Mouse (Mus musculus) ES-E14 (cell line): ENCODE measurements around the gene Spns2. TPM values are rescaled to one million over a fixed set of nuclear protein-coding genes. Genes with fewer than 3 reads are reported as not detected.

ENCODE experiments used
- DNase-seq: peaks from one replicate; pipeline ENCODE4 v3.0.0-alpha.2; 2013; ENCODE audit warnings: low read depth, low spot score
- H3K27ac ChIP-seq: 2 replicates; pipeline ENCODE4 v1.5.1; 2012; ENCODE audit warnings: low read depth, mild to moderate bottlenecking, low read length, moderate library complexity, mixed read lengths; ENCODE audit not compliant: poor library complexity, insufficient read depth, severe bottlenecking
- H3K36me3 ChIP-seq: 2 replicates; pipeline ENCODE4 v1.6.1; 2012; ENCODE audit warnings: mild to moderate bottlenecking, low read length, moderate library complexity, mixed read lengths; ENCODE audit not compliant: control insufficient read depth, poor library complexity, insufficient read depth, severe bottlenecking
- H3K4me1 ChIP-seq, 2 experiments: fragments of 150-350 bp in 1 of 2; sonication (generic) in 1 of 2; 2 replicates each; pipeline ENCODE4 v1.6.1; 2012; ENCODE audit warnings: low read length in 2 of 2, mild to moderate bottlenecking in 1 of 2, mixed read lengths in 1 of 2; ENCODE audit not compliant: control insufficient read depth in 2 of 2, insufficient read depth in 2 of 2, poor library complexity in 1 of 2
- H3K4me3 ChIP-seq, 2 experiments: fragments of 150-350 bp in 1 of 2; sonication (generic) in 1 of 2; 2 replicates each; pipeline ENCODE4 v1.5.1; 2012; ENCODE audit warnings: low read length in 2 of 2, low read depth in 1 of 2, mild to moderate bottlenecking in 1 of 2, mixed read lengths in 1 of 2; ENCODE audit not compliant: insufficient read depth in 1 of 2, poor library complexity in 1 of 2, severe bottlenecking in 1 of 2
- H3K9ac ChIP-seq: 2 replicates; pipeline ENCODE4 v1.6.1; 2012; ENCODE audit warnings: low read depth, mild to moderate bottlenecking, low read length, mixed read lengths; ENCODE audit not compliant: poor library complexity, insufficient read depth, severe bottlenecking
- H3K9me3 ChIP-seq: fragments of 150-350 bp; sonication (generic); 2 replicates; pipeline ENCODE4 v1.6.1; 2012; ENCODE audit warnings: low read depth, mild to moderate bottlenecking, low read length; ENCODE audit not compliant: control insufficient read depth, insufficient read depth
- CHD2 ChIP-seq: IDR thresholded peaks from 2 replicates; pipeline ENCODE4 v1.6.1; 2014; ENCODE audit warnings: mild to moderate bottlenecking, low read depth, low read length, inconsistent platforms
- HCFC1 ChIP-seq: IDR thresholded peaks from 2 replicates; pipeline ENCODE4 v1.6.1; 2012; ENCODE audit warnings: low read length, inconsistent platforms, borderline replicate concordance; ENCODE audit not compliant: insufficient read depth
- MAFK ChIP-seq: IDR thresholded peaks from 2 replicates; pipeline ENCODE4 v1.6.1; 2014; ENCODE audit warnings: mild to moderate bottlenecking, low read depth, low read length, inconsistent platforms; ENCODE audit not compliant: insufficient read depth
- ZC3H11A ChIP-seq: IDR thresholded peaks from 2 replicates; pipeline ENCODE4 v1.6.1; 2012; ENCODE audit warnings: low read depth, mild to moderate bottlenecking, inconsistent platforms, low read length, borderline replicate concordance
- ZNF384 ChIP-seq: IDR thresholded peaks from 2 replicates; pipeline ENCODE4 v1.6.1; 2012; ENCODE audit warnings: low read depth, low read length, inconsistent platforms
- in situ Hi-C, 2 experiments: fragments of 600-800 bp; cut with MboI; formaldehyde crosslinking; loops; one replicate each; pipeline ENCODE4 v1.15.1; 2025; ENCODE audit warnings: low sequenced_read_pairs in 2 of 2, inconsistent platforms in 1 of 2; ENCODE audit not compliant: unreplicated experiment in 2 of 2
- total RNA-seq: library from RNA; depleted of rRNA; stranded (reverse); fragments of 300-350 nt; gene quantifications from 2 replicates; pipeline ENCODE4 v1.2.3, GENCODE M21; 2012

The Spns2 gene
- total RNA-seq, 1 experiment = 2.4 TPM

- no peak for DNase-seq
- Histone ChIP-seq H3K4me3 (no peak overlapping the region), H3K4me1 (peaks cover 3% of the 10 kb centered on the region in 2 experiments; a peak in 2 of 4 replicates), H3K9me3 (no peaks in the 10 kb centered on the region), H3K36me3 (no peaks in the 10 kb centered on the region), H3K27ac (no peak overlapping the region), H3K9ac (no peak overlapping the region)
- in situ Hi-C loops = no loop called here
- TF ChIP-seq ZNF384 (no peak), MAFK (no peak), ZC3H11A (no peak), HCFC1 (no peak), CHD2 (no peak)
These were observed 43.2 kb upstream of the Spns2 start for GRCm38 (mm10) chr11:72532890-72533289.

- no peaks in the 10 kb centered on the region for H3K36me3 ChIP-seq
- DNase-seq = no peak
- no peaks in the 10 kb centered on the region for H3K9me3 ChIP-seq
- no peak overlapping the region for H3K9ac ChIP-seq
- in situ Hi-C loops = no loop called here
- no peak overlapping the region for H3K4me3 ChIP-seq
- TF ChIP-seq ZNF384 = no peak
- TF ChIP-seq HCFC1 = no peak
- no peak for TF ChIP-seq MAFK
- TF ChIP-seq CHD2 = no peak
- TF ChIP-seq ZC3H11A = no peak
- no peak overlapping the region for H3K27ac ChIP-seq
- peaks cover 0 to 2% of the 10 kb centered on the region in 2 experiments; a peak in 1 of 4 replicates for H3K4me1 ChIP-seq
These were observed 41.9 kb upstream of the Spns2 start for GRCm38 (mm10) chr11:72531632-72532031.

- no peaks in the 10 kb centered on the region for H3K36me3 ChIP-seq
- H3K4me1 ChIP-seq = no peaks in the 10 kb centered on the region
- H3K27ac ChIP-seq = no peak overlapping the region
- DNase-seq = no peak
- H3K9me3 ChIP-seq = no peaks in the 10 kb centered on the region
- TF ChIP-seq ZNF384 (no peak), ZC3H11A (no peak), MAFK (no peak), HCFC1 (no peak), CHD2 (no peak)
- in situ Hi-C loops = no loop called here
- no peak overlapping the region for H3K9ac ChIP-seq
- H3K4me3 ChIP-seq = no peak overlapping the region
These were observed 41.4 kb upstream of the Spns2 start for GRCm38 (mm10) chr11:72531144-72531543.

- in situ Hi-C loops = no loop called here
- DNase-seq = no peak
- H3K4me3 ChIP-seq = no peak overlapping the region
- H3K27ac ChIP-seq = no peak overlapping the region
- no peaks in the 10 kb centered on the region for H3K4me1 ChIP-seq
- no peak for TF ChIP-seq ZNF384
- no peak for TF ChIP-seq MAFK
- TF ChIP-seq HCFC1 = no peak
- TF ChIP-seq CHD2 = no peak
- no peak for TF ChIP-seq ZC3H11A
- H3K9me3 ChIP-seq = no peaks in the 10 kb centered on the region
- H3K9ac ChIP-seq = no peak overlapping the region
- H3K36me3 ChIP-seq = no peaks in the 10 kb centered on the region
These were observed 36.5 kb upstream of the Spns2 start for GRCm38 (mm10) chr11:72526190-72526589.

GRCm38 (mm10) chr11:72523711-72524110 is 34.0 kb upstream of the Spns2 start:
- no peaks in the 10 kb centered on the region for H3K9me3 ChIP-seq
- H3K4me3 ChIP-seq = no peak overlapping the region
- H3K9ac ChIP-seq = no peak overlapping the region
- H3K36me3 ChIP-seq = no peaks in the 10 kb centered on the region
- no peaks in the 10 kb centered on the region; a peak in 1 of 4 replicates for H3K4me1 ChIP-seq
- no peak for DNase-seq
- TF ChIP-seq CHD2 = no peak
- TF ChIP-seq ZNF384 = no peak
- no peak for TF ChIP-seq ZC3H11A
- TF ChIP-seq HCFC1 = no peak
- TF ChIP-seq MAFK = no peak
- in situ Hi-C loops = no loop called here
- H3K27ac ChIP-seq = no peak overlapping the region
